8 mouse cellular contexts compared by ENCODE assay signal in genomic region chr10:82697305-82697898, GRCm38 (mm10). TPM values are rescaled to one million over a fixed set of nuclear protein-coding genes. Genes with fewer than 3 reads are reported as not detected.
DNase-seq lines count a peak whose midpoint lies in the region; ATAC-seq lines count a peak whose summit lies in the region.

No protein-coding gene starts in this region.

- no peaks in the 10 kb centered on the region for H3K27me3 ChIP-seq in heart, embryonic 12.5 days (replicated peaks)
- no peaks in the 10 kb centered on the region for H3K27me3 ChIP-seq in forebrain, embryonic 16.5 days (replicated peaks; ENCODE audit: control insufficient read depth, insufficient read depth, low read length)

- H3K4me3 ChIP-seq in heart, embryonic 12.5 days: no peak overlapping the region
- no peak overlapping the region for H3K4me3 ChIP-seq in forebrain, embryonic 16.5 days (replicated peaks; ENCODE audit: low read length)

- H3K36me3 ChIP-seq in heart, embryonic 12.5 days: peaks cover 9% of the 10 kb centered on the region
- no peaks in the 10 kb centered on the region for H3K36me3 ChIP-seq in forebrain, embryonic 16.5 days (ENCODE audit: control insufficient read depth, insufficient read depth)

- 77% methylated on average over 3 of the region's 3 CpGs for WGBS in heart, embryonic 12.5 days
- 88% methylated on average over 3 of the region's 3 CpGs for WGBS in forebrain, embryonic 16.5 days

- ATAC-seq in heart, embryonic 12.5 days (ENCODE audit: insufficient number of reproducible peaks, low FRiP score): no peak
- ATAC-seq in common myeloid progenitor, adult 5-6 weeks (replicated peaks; ENCODE audit: low read depth, poor library complexity, severe bottlenecking): peak; percentile 76
- ATAC-seq in forebrain, embryonic 16.5 days: no peak

- H3K27ac ChIP-seq in heart, embryonic 12.5 days (ENCODE audit: poor library complexity, severe bottlenecking): no peak overlapping the region
- no peak overlapping the region for H3K27ac ChIP-seq in forebrain, embryonic 16.5 days (ENCODE audit: low read length)

- DNase-seq in heart, adult 8-10 months (ENCODE audit: low spot score): peak; percentile 52
- peak; percentile 55 for DNase-seq in CD4-positive, CD25-positive, alpha-beta regulatory T cell, adult 2 months (ENCODE audit: low read depth, low spot score)
- DNase-seq in lung, postnatal 36 days: peak; percentile 81
- DNase-seq in thymus, postnatal 36 days: no peak
- no peak for DNase-seq in frontal cortex, postnatal 25 days (ENCODE audit: low spot score in 2 of 2)

- H3K4me2 ChIP-seq in heart, embryonic 12.5 days: no peak overlapping the region
- no peak overlapping the region for H3K4me2 ChIP-seq in forebrain, embryonic 16.5 days (ENCODE audit: low read length)

- peaks cover 18% of the 10 kb centered on the region for H3K4me1 ChIP-seq in heart, embryonic 12.5 days (replicated peaks)
- peaks cover 15% of the 10 kb centered on the region for H3K4me1 ChIP-seq in forebrain, embryonic 16.5 days (replicated peaks; ENCODE audit: control insufficient read depth, insufficient read depth, low read length)

- H3K9me3 ChIP-seq in heart, embryonic 12.5 days (replicated peaks): no peaks in the 10 kb centered on the region
- no peaks in the 10 kb centered on the region for H3K9me3 ChIP-seq in forebrain, embryonic 16.5 days (ENCODE audit: control insufficient read depth, low read length)

- H3K9ac ChIP-seq in heart, embryonic 12.5 days: no peak overlapping the region
- H3K9ac ChIP-seq in forebrain, embryonic 16.5 days (replicated peaks; ENCODE audit: low read depth, low read length): no peak overlapping the region

RNA-seq across cellular contexts. Expression of gene Hcfc2, which starts 1.4 kb away (rescaled TPM):
- 10 to 100 TPM; 26.1 to 34.0 (median 27.8) TPM for total RNA-seq in heart, adult 8-10 months (2022)
- polyA plus RNA-seq in heart, embryonic 12.5 days (2016; fragmentation: Nextera tagmentation; extraction: Ambion mirVana): 52.0 and 53.5 TPM in 2 replicates
- 27.8 and 28.8 TPM in 2 replicates for total RNA-seq in common myeloid progenitor, adult 5-6 weeks (2017)
- 54.6 and 59.7 TPM in 2 replicates for polyA plus RNA-seq in forebrain, embryonic 16.5 days (2015; fragmentation: Nextera tagmentation; extraction: Ambion mirVana)

RNA-seq across cellular contexts. Expression of gene Glt8d2, which starts 7.0 kb away (rescaled TPM):
- 1 to 10 TPM; 1.9 to 3.9 (median 3.1) TPM for total RNA-seq in heart, adult 8-10 months (2022)
- polyA plus RNA-seq in heart, embryonic 12.5 days (2016; fragmentation: Nextera tagmentation; extraction: Ambion mirVana): 2.1 and 2.6 TPM in 2 replicates
- total RNA-seq in common myeloid progenitor, adult 5-6 weeks (2017): 0.19 and 4.7 TPM in 2 replicates
- 3.1 TPM in 2 replicates for polyA plus RNA-seq in forebrain, embryonic 16.5 days (2015; fragmentation: Nextera tagmentation; extraction: Ambion mirVana)

Comparison
In these comparisons a context has a peak if more than half of its experiments do, and no peak if none do; other contexts are left out.
1. DNase-seq: peak in heart, adult 8-10 months (single experiment), CD4-positive, CD25-positive, alpha-beta regulatory T cell, adult 2 months (single experiment) and lung, postnatal 36 days (single experiment); none in thymus, postnatal 36 days (0 of 2) and frontal cortex, postnatal 25 days (0 of 2).